Mouse (Mus musculus) spleen, adult 2 months (tissue): ENCODE results near the gene Il20rb.

Experiments used
- CTCF ChIP-seq: fragments of 200-500 bp; IDR thresholded peaks from 2 replicates; pipeline ENCODE4 v1.5.1; 2011; ENCODE audit warnings: mild to moderate bottlenecking, inconsistent platforms; ENCODE audit not compliant: insufficient read depth, insufficient read length, insufficient replicate concordance; ENCODE audit errors: extremely low read depth
- POLR2A ChIP-seq: fragments of 200-500 bp; IDR thresholded peaks from 2 replicates; pipeline ENCODE4 v1.6.1; 2011; ENCODE audit warnings: low read depth, low read length, inconsistent platforms

- no peak for TF ChIP-seq CTCF
- no peak for TF ChIP-seq POLR2A
These were observed 7.1 kb upstream of the Il20rb start for GRCm38 (mm10) chr9:100493611-100494261.
